Mouse (Mus musculus) midbrain, embryonic 14.5 days (tissue): Measurements from ENCODE around the gene Defb19. TPM values are rescaled to one million over a fixed set of nuclear protein-coding genes. Genes with fewer than 3 reads are reported as not detected.

Source experiments
- ATAC-seq: fragments of 200-750 bp; cut with Nextera tagmentation; 2 replicates; pipeline ENCODE4 v1.8.0; 2017; ENCODE audit warnings: moderate number of reproducible peaks, moderate library complexity; ENCODE audit not compliant: low FRiP score, low TSS enrichment
- DNase-seq: peaks from one replicate; pipeline ENCODE4 v3.0.0-alpha.2; 2015
- H3K27ac ChIP-seq: fragments of 300-500 bp; sonication (generic); replicated peaks from 2 replicates; pipeline ENCODE4 v1.5.1; 2014; ENCODE audit warnings: mild to moderate bottlenecking, low read depth, low read length, moderate library complexity
- H3K27me3 ChIP-seq: fragments of 300-500 bp; sonication (generic); 2 replicates; pipeline ENCODE4 v1.6.1; 2014; ENCODE audit warnings: low read length, control low read depth, mixed read lengths; ENCODE audit not compliant: control insufficient read depth, insufficient read depth
- H3K36me3 ChIP-seq: fragments of 300-500 bp; sonication (generic); 2 replicates; pipeline ENCODE4 v1.6.1; 2014; ENCODE audit warnings: low read length, control low read depth; ENCODE audit not compliant: control insufficient read depth, insufficient read depth
- H3K4me1 ChIP-seq: fragments of 300-500 bp; sonication (generic); 2 replicates; pipeline ENCODE4 v1.6.1; 2014; ENCODE audit warnings: mild to moderate bottlenecking, antibody characterized with exemption, low read length, control low read depth; ENCODE audit not compliant: control insufficient read depth, insufficient read depth
- H3K4me2 ChIP-seq: fragments of 300-500 bp; sonication (generic); 2 replicates; pipeline ENCODE4 v1.6.1; 2014; ENCODE audit warnings: mild to moderate bottlenecking, low read length, moderate library complexity
- H3K4me3 ChIP-seq: fragments of 300-500 bp; sonication (generic); replicated peaks from 2 replicates; pipeline ENCODE4 v1.5.1; 2014; ENCODE audit warnings: low read depth, low read length
- H3K9ac ChIP-seq: fragments of 300-500 bp; sonication (generic); replicated peaks from 2 replicates; pipeline ENCODE4 v1.6.1; 2014; ENCODE audit warnings: mild to moderate bottlenecking, low read length, moderate library complexity
- H3K9me3 ChIP-seq: fragments of 300-500 bp; sonication (generic); 2 replicates; pipeline ENCODE4 v1.6.1; 2016; ENCODE audit warnings: low read length, control low read depth, mixed read lengths; ENCODE audit not compliant: control insufficient read depth
- WGBS: fragments of 180-500 bp; shearing (Covaris S2); extraction: QIAGEN DNeasy Blood & Tissue Kit; methylation state at CpG from one replicate; pipeline ENCODE4 v1.1.7; 2014; 5-methylcytosine and 5-hydroxymethylcytosine counted together
- polyA plus RNA-seq: library from polyadenylated mRNA; unstranded; fragments of >200 nt; fragmentation: Nextera tagmentation; extraction: Ambion mirVana; gene quantifications from 2 replicates; pipeline ENCODE4 v1.2.1, GENCODE M21; 2014

The Defb19 gene
- polyA plus RNA-seq, 1 experiment from 2014 or later = not detected

GRCm38 (mm10) chr2:152542897-152543296 is 37.2 kb downstream of the Defb19 start:
- WGBS = 77% methylated on average over 2 of the region's 2 CpGs
- no peak for ATAC-seq
- H3K4me1 ChIP-seq = no peaks in the 10 kb centered on the region
- no peaks in the 10 kb centered on the region for H3K27me3 ChIP-seq
- no peak for DNase-seq
- H3K27ac ChIP-seq = no peak overlapping the region
- no peaks in the 10 kb centered on the region for H3K36me3 ChIP-seq
- no peaks in the 10 kb centered on the region for H3K9me3 ChIP-seq
- H3K4me2 ChIP-seq = no peak overlapping the region
- no peak overlapping the region for H3K4me3 ChIP-seq
- H3K9ac ChIP-seq = no peak overlapping the region

GRCm38 (mm10) chr2:152541979-152542378 is 38.1 kb downstream of the Defb19 start:
- ATAC-seq (no peak), DNase-seq (no peak)
- Histone ChIP-seq H3K4me2 (no peak overlapping the region), H3K27ac (no peak overlapping the region), H3K9ac (no peak overlapping the region), H3K36me3 (no peaks in the 10 kb centered on the region), H3K9me3 (no peaks in the 10 kb centered on the region), H3K4me1 (no peaks in the 10 kb centered on the region), H3K4me3 (no peak overlapping the region), H3K27me3 (no peaks in the 10 kb centered on the region)
- 89% methylated on average over 9 of the region's 9 CpGs for WGBS

- ATAC-seq (no peak), DNase-seq (no peak)
- H3K36me3 ChIP-seq = no peaks in the 10 kb centered on the region
- H3K4me3 ChIP-seq = no peak within 1 kb of the TSS
- H3K27me3 ChIP-seq = no peaks in the 10 kb centered on the region
- H3K9ac ChIP-seq = no peak within 1 kb of the TSS
- no peaks in the 10 kb centered on the region for H3K9me3 ChIP-seq
- H3K4me2 ChIP-seq = no peak within 1 kb of the TSS
- H3K4me1 ChIP-seq = no peaks in the 10 kb centered on the region
- H3K27ac ChIP-seq = no peak within 1 kb of the TSS
- WGBS = 59% methylated on average over 13 of the region's 13 CpGs
These were observed 40.0 kb downstream of the Defb19 start, which contains the start of gene Defb29 for GRCm38 (mm10) chr2:152539944-152540710. TSS of gene Defb29 (minus strand) at chr2:152540098.

Other genes with a start within 250 kb of the Defb19 start
- gene Rbck1, start 247.7 kb downstream of the Defb19 start, polyA plus RNA-seq = 108 and 109 TPM in 2 replicates
- gene Trib3, start 236.3 kb downstream of the Defb19 start, polyA plus RNA-seq = 0.62 and 1.2 TPM in 2 replicates
- gene Nrsn2, start 203.7 kb downstream of the Defb19 start, polyA plus RNA-seq = 40.1 and 49.0 TPM in 2 replicates
- gene Sox12, start 182.2 kb downstream of the Defb19 start, polyA plus RNA-seq = 21.9 and 25.4 TPM in 2 replicates
- gene Zcchc3, start 165.3 kb downstream of the Defb19 start, polyA plus RNA-seq = 18.0 and 19.3 TPM in 2 replicates
- gene 6820408C15Rik, start 164.7 kb downstream of the Defb19 start, polyA plus RNA-seq = 1.0 and 1.1 TPM in 2 replicates
- gene Defb23, start 115.7 kb downstream of the Defb19 start, polyA plus RNA-seq = not detected in 2 replicates
- gene Defb20, start 103.2 kb downstream of the Defb19 start, polyA plus RNA-seq = not detected in 2 replicates
- not detected in 2 replicates for gene Defb22, start 90.2 kb downstream of the Defb19 start, polyA plus RNA-seq
- gene Defb26, start 68.6 kb downstream of the Defb19 start, polyA plus RNA-seq = not detected in 2 replicates
- not detected in 2 replicates for gene Defb28, start 62.1 kb downstream of the Defb19 start, polyA plus RNA-seq
- not detected in 2 replicates for gene Defb29, start 40.2 kb downstream of the Defb19 start, polyA plus RNA-seq
- gene Gm17416, start 11.0 kb downstream of the Defb19 start, polyA plus RNA-seq = not detected in 2 replicates
- gene Defb21, start 7.6 kb downstream of the Defb19 start, polyA plus RNA-seq = not detected in 2 replicates
- not detected in 2 replicates for gene Defb45, start 19.1 kb upstream of the Defb19 start, polyA plus RNA-seq
- not detected in 2 replicates for gene Defb36, start 24.0 kb upstream of the Defb19 start, polyA plus RNA-seq
- not detected in 2 replicates for gene Defb25, start 42.7 kb upstream of the Defb19 start, polyA plus RNA-seq
- gene Rem1, start 46.6 kb upstream of the Defb19 start, polyA plus RNA-seq = 0.12 and 0.27 TPM in 2 replicates
- gene H13, start 89.1 kb upstream of the Defb19 start, polyA plus RNA-seq = 177 and 184 TPM in 2 replicates
- 39.9 and 41.4 TPM in 2 replicates for gene Mcts2, start 106.7 kb upstream of the Defb19 start, polyA plus RNA-seq
- gene Id1, start 155.9 kb upstream of the Defb19 start, polyA plus RNA-seq = 33.5 and 38.8 TPM in 2 replicates
- gene Cox4i2, start 173.9 kb upstream of the Defb19 start, polyA plus RNA-seq = 5.4 and 5.6 TPM in 2 replicates